Mouse (Mus musculus): ENCODE data around the gene Plekhg3.

Gene Plekhg3

DNA sequence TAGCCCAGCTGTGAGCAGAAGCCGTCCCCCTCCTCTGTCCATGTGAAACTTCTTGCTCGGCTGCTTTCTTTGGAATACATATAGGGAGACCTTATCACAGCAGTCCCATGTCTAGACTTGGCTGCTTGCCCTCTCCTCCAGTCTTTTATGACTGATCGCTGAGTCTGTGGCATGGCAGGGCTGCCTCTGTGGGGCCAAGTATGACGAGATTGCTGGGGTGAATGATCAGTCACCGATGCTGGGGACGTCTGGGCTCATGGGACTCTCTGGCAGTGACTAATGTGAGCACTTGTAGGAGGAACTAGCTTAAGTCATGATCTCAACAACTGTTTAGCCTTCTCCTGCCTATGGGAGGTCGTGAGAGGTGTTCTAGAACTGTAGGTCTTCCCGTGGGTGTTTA lies 21.6 kb downstream of the Plekhg3 start:
- no peak for DNase-seq (ENCODE audit: low read depth, low spot score)

- no peak for DNase-seq (ENCODE audit: low read depth, low spot score)
Observed at GRCm38 (mm10) chr12:76552958-76553357, 22.3 kb downstream of the Plekhg3 start.

DNA sequence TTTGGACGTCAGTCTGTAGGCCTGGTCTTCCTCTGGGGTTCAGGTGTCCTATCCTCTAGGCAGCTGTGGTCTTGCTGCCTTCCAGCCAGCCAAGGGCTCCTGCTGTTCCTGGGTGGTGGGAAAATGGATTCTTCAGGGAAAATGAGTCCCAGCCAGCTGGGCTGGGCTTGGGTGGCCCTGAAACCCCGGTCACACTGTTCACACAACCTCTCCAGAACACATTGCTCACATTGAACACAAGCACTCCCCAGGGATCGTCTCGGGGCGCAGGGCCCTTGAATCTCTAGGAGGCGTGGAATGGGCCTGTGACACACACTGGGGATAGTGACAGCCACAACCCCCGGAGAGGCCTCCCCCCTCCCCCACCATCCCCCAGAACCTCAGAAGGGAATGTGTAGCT lies 23.2 kb downstream of the Plekhg3 start:
- DNase-seq (ENCODE audit: low read depth, low spot score), result no peak

DNA sequence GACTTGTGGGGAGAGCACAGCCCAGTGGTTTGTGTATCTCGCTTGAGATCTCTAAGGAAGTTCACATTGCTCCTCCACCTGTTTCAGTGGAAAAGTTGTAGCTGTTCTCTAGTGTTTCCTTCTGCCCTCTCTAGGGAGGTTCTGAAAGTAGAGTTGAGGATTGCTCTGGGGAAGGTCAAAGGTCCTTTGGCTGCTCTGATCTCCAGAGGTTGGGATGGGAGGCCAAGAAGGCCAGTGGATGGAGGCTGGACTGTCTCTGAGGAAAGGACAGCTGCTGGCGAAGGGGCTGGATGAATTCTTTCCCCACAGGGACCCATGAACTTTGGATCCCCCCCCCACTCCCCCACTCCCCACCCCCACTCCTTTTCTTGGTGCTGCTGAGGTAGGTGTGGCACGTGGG lies 23.7 kb downstream of the Plekhg3 start:
- no peak for DNase-seq (ENCODE audit: low read depth, low spot score)

DNA sequence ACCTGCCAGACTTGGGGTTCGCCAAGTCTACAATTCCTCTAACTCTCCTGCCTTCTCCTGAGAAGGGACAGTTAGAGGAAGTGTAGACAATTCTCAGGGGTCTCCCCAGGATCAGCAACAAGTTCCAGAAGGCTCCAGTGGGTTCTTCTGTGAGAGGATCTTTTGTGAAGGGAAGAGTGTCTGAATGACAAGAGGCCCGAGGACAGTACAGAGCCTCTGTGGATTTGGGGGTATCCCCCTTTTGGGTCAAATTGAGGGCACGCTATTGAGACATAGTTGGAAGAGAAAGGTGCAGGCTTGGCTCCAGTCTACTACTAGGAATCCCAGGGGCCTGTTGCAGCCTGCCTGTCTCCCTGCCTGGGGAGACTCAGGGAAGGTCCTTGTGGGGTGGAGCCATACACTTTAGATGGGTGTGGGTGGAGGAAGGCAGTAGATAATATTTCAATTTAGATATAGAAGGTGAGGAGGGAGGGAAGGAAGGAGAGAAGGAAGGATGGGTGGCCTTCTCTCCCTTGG lies 24.2 kb downstream of the Plekhg3 start:
- no peak for DNase-seq (ENCODE audit: low read depth, low spot score)

DNA sequence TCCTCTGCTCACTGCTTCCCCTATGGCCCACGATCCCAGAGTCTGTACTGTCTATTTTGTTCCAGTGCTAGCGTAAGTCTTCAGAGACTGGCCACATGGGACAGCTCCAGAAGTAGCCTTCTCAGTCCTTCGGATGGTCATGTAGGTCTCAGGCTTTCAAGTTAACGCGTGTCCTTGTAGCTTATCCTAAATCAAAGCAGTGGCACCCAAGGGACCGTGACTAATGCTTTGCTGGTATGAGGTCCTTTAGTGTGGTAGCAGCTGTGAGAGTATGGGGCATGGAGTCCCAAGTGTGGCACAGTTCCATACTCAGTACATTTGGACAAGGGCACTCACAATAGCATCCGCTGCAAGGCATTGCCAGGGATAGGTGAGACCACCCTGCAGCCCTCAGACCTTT lies 25.5 kb downstream of the Plekhg3 start:
- no peak for DNase-seq (ENCODE audit: low read depth, low spot score)

- no peak for DNase-seq (ENCODE audit: low read depth, low spot score)
Observed at GRCm38 (mm10) chr12:76556745-76557389, 26.2 kb downstream of the Plekhg3 start.

- DNase-seq (ENCODE audit: low read depth, low spot score), result no peak
Observed at GRCm38 (mm10) chr12:76558206-76558605, 27.5 kb downstream of the Plekhg3 start.

GRCm38 (mm10) chr12:76562196-76562595 lies 31.5 kb downstream of the Plekhg3 start:
- DNase-seq (ENCODE audit: low read depth, low spot score), result no peak

GRCm38 (mm10) chr12:76566284-76566683 lies 35.6 kb downstream of the Plekhg3 start:
- no peak for DNase-seq (ENCODE audit: low read depth, low spot score)

DNA sequence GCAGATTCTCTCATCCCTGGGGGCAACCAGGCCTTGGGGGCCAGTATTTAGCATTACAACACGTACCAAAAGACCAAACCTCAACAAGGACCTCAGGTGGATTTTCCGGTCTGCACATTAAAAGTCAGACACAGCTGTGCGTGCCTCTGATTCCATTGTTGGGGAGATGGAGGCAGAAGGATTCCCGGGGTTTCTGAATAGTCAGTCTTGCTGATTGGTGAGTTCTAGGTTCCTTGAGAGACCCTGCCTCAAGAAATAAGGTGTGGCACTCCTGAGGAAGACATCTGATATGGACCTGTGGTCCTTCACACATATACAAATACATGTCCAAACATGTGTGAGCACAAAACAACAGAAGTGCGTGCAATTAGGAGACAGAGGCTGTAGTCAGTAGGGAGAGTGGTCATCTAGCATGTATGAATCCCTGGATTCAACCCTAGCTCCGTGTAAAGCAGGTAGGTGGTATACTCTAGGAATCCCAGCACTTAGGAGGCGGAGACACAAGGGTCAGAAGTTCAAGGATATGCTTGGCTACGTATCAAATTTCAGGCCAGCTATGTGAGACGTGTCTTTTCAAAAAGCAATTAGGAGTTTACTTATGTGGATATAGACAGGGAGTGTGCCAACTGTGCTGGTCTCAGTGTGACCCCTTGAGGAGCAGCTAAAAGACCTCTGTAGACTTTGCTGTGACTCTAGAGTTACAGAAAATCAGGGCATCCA lies 39.7 kb downstream of the Plekhg3 start:
- DNase-seq (ENCODE audit: low read depth, low spot score), result peak; percentile 92

DNA sequence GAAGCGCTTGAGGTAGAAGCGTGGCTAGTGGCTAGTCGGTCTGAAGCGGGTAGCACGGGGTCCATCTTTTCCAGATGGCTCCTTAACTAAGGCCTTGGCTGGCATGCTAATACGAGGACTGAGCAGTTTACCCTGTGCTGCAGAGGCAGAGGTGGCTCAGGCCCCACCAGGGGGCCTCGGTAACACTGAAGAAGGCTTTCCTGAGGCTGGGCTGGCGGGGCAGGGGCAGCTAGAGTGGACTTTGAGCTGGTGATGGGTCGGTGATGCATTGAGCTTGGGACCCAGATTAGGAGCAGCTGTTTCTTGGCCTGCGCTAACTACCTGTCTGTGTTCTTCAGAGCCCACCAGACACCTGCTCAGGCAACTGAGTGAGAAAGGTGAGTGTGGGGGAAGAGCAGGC lies 40.6 kb downstream of the Plekhg3 start:
- DNase-seq (ENCODE audit: low read depth, low spot score), result no peak

- no peak for DNase-seq (ENCODE audit: low read depth, low spot score)
Observed at GRCm38 (mm10) chr12:76572261-76573251, 41.9 kb downstream of the Plekhg3 start.

- DNase-seq (ENCODE audit: low read depth, low spot score), result no peak
Observed at GRCm38 (mm10) chr12:76573381-76573780, 42.7 kb downstream of the Plekhg3 start.

DNA sequence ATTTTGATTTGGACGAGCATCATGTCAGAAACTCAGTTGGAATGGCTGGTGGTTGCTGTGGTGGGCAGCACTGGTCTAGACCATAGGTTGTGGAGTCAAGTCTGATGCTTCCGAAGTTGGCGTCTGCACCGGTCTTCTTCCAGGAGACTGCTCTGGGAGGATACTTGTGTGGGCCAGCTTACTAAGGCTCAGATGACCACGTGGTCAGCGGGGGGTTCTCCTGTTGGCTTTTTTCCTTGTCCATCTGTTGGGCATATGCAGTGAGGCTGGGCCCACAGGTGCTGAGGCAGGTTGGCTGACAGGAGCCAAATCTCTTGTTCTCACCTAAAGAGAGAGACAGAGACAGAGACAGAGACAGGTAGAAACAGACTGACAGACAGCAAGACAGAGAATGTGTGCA lies 44.1 kb downstream of the Plekhg3 start:
- DNase-seq (ENCODE audit: low read depth, low spot score), result no peak

DNA sequence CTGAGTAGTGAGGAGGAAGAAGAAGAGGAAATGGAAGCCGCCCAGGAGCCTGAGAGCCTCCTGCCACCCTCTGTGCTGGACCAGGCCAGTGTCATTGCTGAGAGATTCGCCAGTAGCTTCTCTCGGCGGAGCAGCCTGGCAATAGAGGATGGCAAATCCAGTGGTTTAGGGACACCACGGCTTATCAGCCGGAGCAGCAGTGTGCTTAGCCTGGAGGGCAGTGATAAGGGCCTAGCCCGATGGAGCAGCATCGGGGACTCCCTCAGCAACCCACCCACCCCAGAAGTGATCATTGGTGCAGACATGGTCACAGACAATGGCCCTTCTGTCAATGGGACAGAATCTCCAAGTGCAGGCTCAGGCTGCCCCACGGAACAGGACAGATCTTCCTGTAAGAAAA lies 45.4 kb downstream of the Plekhg3 start:
- no peak for DNase-seq (ENCODE audit: low read depth, low spot score)

DNA sequence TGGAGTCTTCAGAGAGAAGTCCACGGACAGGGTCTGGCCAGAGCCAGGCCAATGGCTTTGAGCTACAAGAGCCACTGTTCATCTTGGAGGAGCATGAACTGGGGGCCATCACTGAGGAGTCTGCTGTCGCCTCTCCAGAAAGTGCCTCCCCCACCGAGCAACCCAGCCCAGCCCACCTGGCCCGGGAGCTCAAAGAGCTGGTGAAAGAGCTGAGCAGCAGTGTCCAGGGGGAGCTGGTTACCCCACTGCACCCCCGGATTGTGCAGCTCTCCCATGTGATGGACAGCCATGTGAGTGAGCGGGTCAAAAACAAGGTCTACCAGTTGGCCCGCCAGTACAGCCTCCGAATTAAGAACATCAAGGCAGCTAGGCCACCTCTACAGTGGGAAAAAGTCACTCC lies 46.1 kb downstream of the Plekhg3 start:
- no peak for DNase-seq (ENCODE audit: low read depth, low spot score)

GRCm38 (mm10) chr12:76577858-76578257 lies 47.2 kb downstream of the Plekhg3 start:
- DNase-seq (ENCODE audit: low read depth, low spot score), result no peak

DNA sequence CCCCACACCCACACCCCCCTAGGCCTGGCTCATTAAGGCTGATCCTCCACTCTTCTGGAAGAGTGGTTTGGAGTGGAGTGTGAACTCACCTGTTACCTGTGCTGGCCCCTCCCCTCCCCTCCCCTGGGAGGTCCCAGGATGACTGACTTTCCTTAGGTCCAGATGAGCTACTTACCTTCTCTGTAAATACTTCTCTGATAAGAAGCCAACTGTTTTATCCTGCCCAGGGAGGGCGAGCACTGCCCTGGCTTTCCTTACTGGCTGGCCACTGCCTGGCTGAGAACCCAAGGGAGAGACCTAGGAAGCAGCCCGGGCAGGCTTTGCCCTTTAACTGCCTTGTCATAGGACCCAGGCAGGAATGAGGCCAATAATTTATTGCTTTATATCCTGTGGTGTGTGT lies 47.8 kb downstream of the Plekhg3 start:
- DNase-seq (ENCODE audit: low read depth, low spot score), result no peak

- no peak for DNase-seq (ENCODE audit: low read depth, low spot score)
Observed at GRCm38 (mm10) chr12:76579806-76580205, 49.1 kb downstream of the Plekhg3 start.

DNA sequence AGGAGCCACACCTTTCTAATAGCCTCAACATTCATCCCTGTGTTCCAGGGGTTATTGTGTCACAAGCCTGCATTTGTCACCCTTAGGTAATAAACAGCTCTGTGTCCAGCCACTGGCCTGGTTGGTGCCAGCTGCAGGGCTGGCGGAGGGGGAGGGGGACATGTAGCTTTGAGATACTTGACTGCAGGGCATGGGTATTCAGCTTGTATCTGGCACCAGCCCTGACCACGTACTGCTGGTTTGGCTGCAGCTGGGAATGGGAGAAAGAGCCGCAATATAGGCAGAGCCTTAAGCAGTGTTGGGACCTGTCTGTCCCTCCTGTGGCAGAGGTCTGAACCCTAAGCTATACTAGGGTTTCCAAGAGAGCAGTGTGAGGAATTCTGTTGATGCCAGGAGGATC lies 51.4 kb downstream of the Plekhg3 start:
- DNase-seq (ENCODE audit: low read depth, low spot score), result no peak

- DNase-seq (ENCODE audit: low read depth, low spot score), result no peak
Observed at GRCm38 (mm10) chr12:76582841-76583240, 52.1 kb downstream of the Plekhg3 start.
